Mouse (Mus musculus): ENCODE measurements around the gene Rab33b.
A peak's percentile ranks its signal among the peaks of the same experiment; 100 is the strongest.
"Not testable (repeated sequence)": the region's sequence is repeated elsewhere in the genome, so short reads cannot be mapped to it uniquely, and the experiment has no call there.

Gene Rab33b

GRCm38 (mm10) chr3:51483741-51484359 lies at the start of gene Rab33b:
TSS of gene Rab33b (plus strand) at chr3:51483920.
- DNase-seq (ENCODE audit: low spot score): peak; percentile 94

DNA sequence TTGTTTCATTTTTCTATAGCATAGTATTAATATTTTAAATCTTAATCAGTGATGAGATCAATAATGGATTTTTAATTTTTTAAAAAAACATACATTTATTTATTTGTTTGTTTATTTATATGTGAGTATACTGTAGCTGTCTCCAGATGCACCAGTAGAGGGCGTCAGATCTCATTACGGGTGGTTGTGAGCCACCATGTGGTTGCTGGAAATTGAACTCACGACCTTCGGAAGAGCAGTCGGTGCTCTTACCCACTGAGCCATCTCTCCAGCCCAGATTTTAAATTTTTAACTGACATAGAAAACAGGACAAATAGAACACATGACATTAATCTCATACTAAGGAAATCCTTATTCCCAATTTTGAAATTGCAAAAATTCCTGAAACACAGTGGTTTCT lies 49.4 kb upstream of the Rab33b start:
- not testable (repeated sequence) for DNase-seq (ENCODE audit: low spot score)

DNA sequence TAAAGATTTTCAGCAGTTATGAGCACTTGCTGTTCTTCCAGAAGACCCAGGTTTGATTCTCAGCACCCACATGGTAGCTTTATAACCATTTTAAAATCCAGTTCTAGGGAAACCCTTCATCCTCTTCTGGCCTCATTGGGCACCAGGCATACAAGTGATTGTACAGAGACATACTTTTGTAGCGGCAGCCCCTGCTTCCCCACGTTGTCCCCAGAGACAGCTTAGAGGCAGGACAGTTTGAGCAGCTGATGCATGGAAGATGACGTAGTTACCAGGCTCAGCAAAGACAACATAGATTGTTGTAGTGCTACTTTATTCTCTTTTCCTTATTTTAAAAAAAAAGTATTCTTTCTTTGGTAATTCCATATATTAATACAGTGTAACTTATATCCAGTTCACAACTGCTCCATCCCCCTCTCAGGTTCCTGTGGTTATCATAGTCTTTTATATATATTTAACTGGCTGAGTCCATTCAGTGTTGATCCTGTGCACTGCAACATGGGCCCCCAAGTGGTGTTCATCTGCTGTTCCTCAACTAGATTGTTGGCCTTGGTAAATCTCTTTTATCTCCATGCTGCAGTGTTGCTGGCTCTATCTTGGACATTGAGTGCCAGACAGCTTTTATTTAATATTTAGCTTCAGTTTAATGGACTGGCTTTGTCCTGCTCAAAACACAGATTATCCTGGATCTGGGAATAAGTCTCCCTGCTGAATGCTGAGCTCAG lies 48.7 kb upstream of the Rab33b start:
- DNase-seq (ENCODE audit: low spot score): no peak

GRCm38 (mm10) chr3:51468530-51468929 lies 15.2 kb upstream of the Rab33b start:
- no peak for DNase-seq (ENCODE audit: low spot score)

- DNase-seq (ENCODE audit: low spot score): no peak
Observed at GRCm38 (mm10) chr3:51475706-51476105, 8.0 kb upstream of the Rab33b start.

DNA sequence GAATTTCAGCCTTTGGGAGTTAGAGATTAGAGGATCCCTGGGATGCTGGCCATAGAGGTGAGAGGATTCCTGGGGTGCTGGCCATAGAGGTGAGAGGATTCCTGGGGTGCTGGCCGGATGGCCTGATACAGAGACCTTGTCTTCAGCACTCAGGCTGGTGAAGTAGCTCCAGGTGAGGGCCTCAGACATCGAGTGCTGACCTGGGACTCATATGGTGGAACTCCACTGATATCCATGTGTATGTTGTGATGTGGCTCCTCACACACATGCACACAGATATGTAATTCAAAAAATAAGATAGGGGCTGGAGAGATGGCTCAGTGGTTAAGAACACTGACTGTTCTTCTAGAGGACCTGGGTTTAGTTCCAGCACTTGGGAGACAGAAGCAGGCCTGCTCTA lies 3.8 kb upstream of the Rab33b start:
- DNase-seq (ENCODE audit: low spot score): no peak

DNA sequence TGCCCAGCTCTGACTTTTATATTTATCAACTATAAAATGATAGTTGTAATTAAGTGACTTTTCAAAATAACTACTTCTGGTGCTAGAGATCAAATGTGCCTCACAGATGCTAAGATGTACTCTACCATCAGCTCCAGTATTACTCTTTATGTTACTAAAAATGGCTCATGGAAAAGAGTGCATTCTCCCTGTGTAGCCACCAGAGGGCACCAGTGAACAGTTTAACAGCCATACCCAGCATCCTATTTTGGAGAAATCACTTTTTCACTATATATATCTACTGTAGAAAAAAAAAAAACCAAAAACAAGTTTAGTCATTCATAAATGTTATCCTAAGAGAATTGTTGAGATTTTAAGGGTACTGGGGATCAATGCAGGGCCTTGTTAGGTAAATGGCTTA lies 2.7 kb upstream of the Rab33b start:
- peak; percentile 86 for DNase-seq (ENCODE audit: low spot score)

DNA sequence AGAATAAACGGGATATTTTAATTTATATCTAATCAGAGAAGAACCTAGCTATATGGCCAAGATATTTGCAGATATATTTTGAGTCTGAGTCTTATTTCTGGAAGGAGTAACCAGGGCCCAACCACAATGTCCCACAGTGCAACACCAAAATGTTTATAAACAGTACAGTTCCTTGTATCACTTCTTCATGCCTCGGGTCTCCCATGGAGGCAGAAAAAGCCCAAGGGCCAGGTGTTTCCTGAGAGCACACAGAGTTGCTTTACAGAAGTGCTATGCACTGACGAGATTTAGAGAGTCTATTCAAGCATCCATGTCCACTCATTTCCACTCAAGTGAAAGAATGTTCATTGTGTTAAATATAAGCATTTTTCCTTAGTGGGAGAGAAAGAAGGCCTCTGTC lies 1.8 kb upstream of the Rab33b start:
- no peak for DNase-seq (ENCODE audit: low spot score)

DNA sequence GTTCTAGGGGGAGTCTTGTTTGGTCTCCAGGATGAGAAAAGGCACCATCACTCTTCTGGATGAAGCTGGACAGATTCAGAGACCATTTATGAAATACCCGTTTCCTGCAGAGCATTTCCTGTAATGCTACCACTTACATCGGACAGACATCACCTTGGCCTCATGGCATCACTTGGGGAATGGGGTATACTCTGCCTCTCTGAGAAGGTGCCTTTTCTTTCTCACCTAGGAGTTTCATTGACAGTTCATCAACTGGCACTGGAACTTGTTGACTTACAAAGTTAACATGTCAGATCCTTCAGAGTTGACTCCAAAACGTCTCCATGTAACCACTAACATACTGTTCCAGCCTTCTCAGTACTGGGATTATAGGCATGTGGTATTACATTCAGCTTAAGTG lies 939 bp upstream of the Rab33b start:
- DNase-seq (ENCODE audit: low spot score): no peak

- no peak for DNase-seq (ENCODE audit: low spot score)
Observed at GRCm38 (mm10) chr3:51484370-51484769, 650 bp downstream of the Rab33b start.

DNA sequence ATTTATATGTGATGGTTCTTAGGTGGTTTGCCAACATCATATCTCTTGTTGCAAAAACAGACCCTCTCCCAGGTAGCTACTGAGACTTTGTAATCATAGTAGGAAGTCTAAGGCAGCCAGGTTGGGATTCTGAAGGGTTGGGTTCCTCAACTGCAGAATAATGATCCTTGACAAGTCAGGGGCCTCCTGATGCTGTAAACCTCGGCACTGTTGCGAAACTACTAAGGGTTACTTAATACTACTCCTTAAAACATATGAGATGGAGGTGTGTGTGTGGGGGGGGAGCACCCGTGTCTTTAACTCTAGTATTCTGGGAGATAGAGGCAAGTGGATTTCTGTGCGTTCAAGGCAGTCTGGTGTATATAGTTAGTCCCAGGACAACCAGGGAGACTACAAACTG lies 1.6 kb downstream of the Rab33b start:
- no peak for DNase-seq (ENCODE audit: low spot score)

DNA sequence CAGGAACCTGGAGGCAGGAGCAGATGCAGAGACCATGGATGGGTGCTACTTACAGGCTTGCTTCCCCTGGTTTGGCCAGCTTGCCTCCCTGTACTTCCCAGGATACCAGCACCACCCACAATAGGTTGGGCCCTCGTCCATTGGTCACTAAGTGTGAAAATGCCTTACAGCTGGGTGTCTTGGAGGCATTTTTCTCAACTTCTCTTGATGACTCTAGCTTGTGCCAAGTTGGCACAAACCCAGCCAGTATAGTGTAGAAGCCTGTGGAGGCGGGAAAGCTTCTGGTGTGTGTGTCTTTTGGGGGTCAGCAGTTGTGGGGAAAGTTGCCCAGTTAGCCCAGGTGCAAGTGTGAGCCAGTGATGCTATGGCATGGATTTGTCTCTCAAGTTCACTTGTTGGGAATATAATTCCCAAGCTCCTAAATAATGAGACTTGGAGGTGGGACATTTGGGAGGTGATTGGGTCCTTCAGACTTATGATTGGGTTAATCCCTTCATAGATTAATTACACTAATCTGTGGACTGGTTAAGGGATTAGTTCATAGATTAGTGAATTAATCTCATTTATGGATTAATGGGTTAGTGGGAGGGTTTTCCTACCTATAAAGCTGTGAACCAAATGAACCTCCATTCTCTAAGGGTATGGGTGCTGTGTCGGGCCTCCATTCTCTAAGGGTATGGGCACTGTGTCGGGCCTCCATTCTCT lies 2.9 kb downstream of the Rab33b start:
- DNase-seq (ENCODE audit: low spot score): no peak

DNA sequence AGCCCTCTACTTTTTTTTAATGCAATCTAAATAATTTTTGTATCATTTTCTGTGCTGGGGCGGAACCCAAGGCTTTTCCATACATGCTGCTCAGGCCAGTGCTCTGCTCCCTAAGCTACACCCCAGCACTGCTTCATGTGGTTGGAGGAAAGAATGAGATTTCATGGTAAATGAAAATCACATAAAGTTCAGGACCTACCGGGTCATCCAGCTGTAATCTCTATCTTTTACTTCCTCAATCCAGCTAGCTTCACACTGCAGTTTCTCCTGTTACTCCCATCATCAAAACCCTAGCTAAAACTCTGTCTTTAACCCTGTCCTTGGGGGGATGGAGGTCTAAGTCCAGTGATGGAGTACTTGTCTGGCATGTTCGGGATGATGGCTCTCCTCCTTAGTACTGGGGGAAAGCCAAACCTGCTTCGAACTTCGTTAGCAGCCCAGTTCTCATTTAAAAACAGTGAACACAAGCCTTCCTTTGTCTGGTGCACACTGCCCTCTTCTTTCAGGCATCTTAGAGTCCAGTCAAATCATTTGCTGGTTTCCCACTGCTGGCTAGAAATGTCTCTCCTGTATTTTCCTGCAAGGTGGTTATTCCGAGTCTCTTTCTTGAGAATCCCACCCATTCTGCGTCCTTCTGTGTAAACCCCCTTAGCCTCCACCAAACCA lies 6.5 kb downstream of the Rab33b start:
- DNase-seq (ENCODE audit: low spot score): no peak

GRCm38 (mm10) chr3:51493272-51493838 lies 9.6 kb downstream of the Rab33b start:
- DNase-seq (ENCODE audit: low spot score): no peak

GRCm38 (mm10) chr3:51494466-51494865 lies 10.7 kb downstream of the Rab33b start:
- no peak for DNase-seq (ENCODE audit: low spot score)

DNA sequence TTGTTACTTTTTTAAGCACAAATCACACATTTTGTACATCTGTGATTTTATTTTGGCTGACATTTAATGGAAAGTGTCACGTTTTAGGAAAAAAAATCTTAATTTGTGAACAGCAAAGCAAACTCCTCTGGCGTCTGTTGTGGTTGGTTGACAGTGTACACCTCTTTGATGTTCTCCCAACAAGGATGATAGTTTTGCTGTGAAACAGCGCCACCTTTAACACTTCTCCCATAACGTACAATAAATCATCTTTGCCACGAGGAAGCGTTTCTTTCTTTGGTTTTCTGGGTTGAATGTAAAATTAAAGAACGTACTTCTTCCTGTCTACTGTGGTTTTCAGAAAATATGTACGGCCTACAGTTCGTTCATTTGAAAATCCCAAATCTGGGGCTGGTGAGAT lies 11.9 kb downstream of the Rab33b start:
- DNase-seq (ENCODE audit: low spot score): no peak

GRCm38 (mm10) chr3:51497978-51498377 lies 14.3 kb downstream of the Rab33b start:
- DNase-seq (ENCODE audit: low spot score): no peak

GRCm38 (mm10) chr3:51498659-51499058 lies 14.9 kb downstream of the Rab33b start:
- DNase-seq (ENCODE audit: low spot score): no peak

- no peak for DNase-seq (ENCODE audit: low spot score)
Observed at GRCm38 (mm10) chr3:51499876-51500275, 16.2 kb downstream of the Rab33b start.

GRCm38 (mm10) chr3:51504385-51504952 lies 20.7 kb downstream of the Rab33b start:
- DNase-seq (ENCODE audit: low spot score): no peak

GRCm38 (mm10) chr3:51505465-51505864 lies 21.7 kb downstream of the Rab33b start:
- DNase-seq (ENCODE audit: low spot score): peak; percentile 72

- peak; percentile 86 for DNase-seq (ENCODE audit: low spot score)
Observed at GRCm38 (mm10) chr3:51510903-51511302, 27.2 kb downstream of the Rab33b start.
